30 mouse cellular contexts compared by ENCODE assay signal in genomic region chr6:67018365-67018764, GRCm38 (mm10).
"Had no signal": no experiment of that assay in that cellular context is flagged by ENCODE, and none has a peak within 500 bp of the region (broad histone marks: within the 10 kb centered on the region; RNA-seq: fewer than 3 reads in every experiment).

No protein-coding gene starts in this region.

- H3K36me3 ChIP-seq: limb, embryonic 12.5 days; limb, embryonic 13.5 days; limb, embryonic 15.5 days; liver, embryonic 13.5 days; liver, embryonic 15.5 days; midbrain, embryonic 10.5 days; midbrain, embryonic 12.5 days; midbrain, embryonic 13.5 days; midbrain, embryonic 15.5 days; neural tube, embryonic 12.5 days had no signal

- DNase-seq: left cerebral cortex, postnatal 4 days; liver; liver, embryonic 13.5 days; liver, postnatal 0 days; lung, adult 18-20 months; lung, adult 2 months; lung, embryonic 14.5 days; lung, postnatal 10 days; lung, postnatal 14 days; lung, postnatal 36 days; lung, postnatal 4 days; midbrain, embryonic 14.5 days had no signal

- H3K4me1 ChIP-seq: midbrain, embryonic 10.5 days; midbrain, embryonic 12.5 days; midbrain, embryonic 13.5 days; midbrain, embryonic 15.5 days; neural tube, embryonic 12.5 days had no signal

- H3K9ac ChIP-seq: limb, embryonic 12.5 days; limb, embryonic 13.5 days; limb, embryonic 15.5 days; liver, embryonic 12.5 days; liver, embryonic 13.5 days; liver, embryonic 14.5 days; liver, embryonic 15.5 days; liver, postnatal 0 days; lung, embryonic 14.5 days; lung, embryonic 15.5 days; midbrain, embryonic 12.5 days; midbrain, embryonic 13.5 days; midbrain, embryonic 15.5 days; neural tube, embryonic 12.5 days had no signal

- H3K4me3 ChIP-seq: limb, embryonic 10.5 days; limb, embryonic 12.5 days; limb, embryonic 13.5 days; limb, embryonic 15.5 days; liver, embryonic 12.5 days; liver, embryonic 13.5 days; liver, embryonic 15.5 days; lung, embryonic 15.5 days; megakaryocyte, embryonic 14.5 days; midbrain, embryonic 10.5 days; midbrain, embryonic 12.5 days; midbrain, embryonic 13.5 days; midbrain, embryonic 15.5 days; neural tube, embryonic 12.5 days had no signal

- H3K27ac ChIP-seq: limb, embryonic 10.5 days; limb, embryonic 12.5 days; limb, embryonic 13.5 days; limb, embryonic 15.5 days; liver, embryonic 12.5 days; liver, embryonic 13.5 days; liver, embryonic 14.5 days; liver, embryonic 15.5 days; lung, embryonic 15.5 days; macrophage; midbrain, embryonic 10.5 days; midbrain, embryonic 12.5 days; midbrain, embryonic 13.5 days; midbrain, embryonic 15.5 days; neural tube, embryonic 12.5 days had no signal

- H3K9me3 ChIP-seq: limb, embryonic 10.5 days; limb, embryonic 12.5 days; limb, embryonic 13.5 days; limb, embryonic 15.5 days; liver, embryonic 12.5 days; liver, embryonic 13.5 days; liver, embryonic 15.5 days; lung, embryonic 15.5 days; megakaryocyte, embryonic 14.5 days; midbrain, embryonic 10.5 days; midbrain, embryonic 12.5 days; midbrain, embryonic 13.5 days; midbrain, embryonic 15.5 days; neural tube, embryonic 12.5 days had no signal

- H3K27me3 ChIP-seq: limb, embryonic 12.5 days; limb, embryonic 13.5 days; limb, embryonic 15.5 days; liver, embryonic 12.5 days; liver, embryonic 13.5 days; liver, embryonic 15.5 days; lung, embryonic 15.5 days; megakaryocyte, embryonic 14.5 days; midbrain, embryonic 12.5 days; midbrain, embryonic 13.5 days; midbrain, embryonic 15.5 days; neural tube, embryonic 12.5 days had no signal

- ATAC-seq: liver, embryonic 12.5 days; liver, postnatal 0 days; lung, postnatal 0 days; midbrain, embryonic 13.5 days; midbrain, embryonic 15.5 days; midbrain, embryonic 16.5 days had no signal

- H3K4me2 ChIP-seq: limb, embryonic 12.5 days; limb, embryonic 13.5 days; limb, embryonic 15.5 days; liver, embryonic 12.5 days; liver, embryonic 13.5 days; liver, embryonic 15.5 days; lung, embryonic 14.5 days; lung, embryonic 15.5 days; midbrain, embryonic 11.5 days; midbrain, embryonic 12.5 days; midbrain, embryonic 13.5 days; midbrain, embryonic 15.5 days; neural tube, embryonic 12.5 days had no signal
